Mouse (Mus musculus): ENCODE results near the gene Klhl35. TPM values are rescaled to one million over a fixed set of nuclear protein-coding genes. Genes with fewer than 3 reads are reported as not detected.
"Not testable (repeated sequence)": the region's sequence is repeated elsewhere in the genome, so short reads cannot be mapped to it uniquely, and the experiment has no call there.

Gene Klhl35
- total RNA-seq, 2 experiments from 2014 or later: 2.3 to 2.7 TPM

- intact Hi-C loops (cut with DNase I): no loop called here
- no peak for TF ChIP-seq CTCF (IDR thresholded peaks at IDR 0.05)
- no peak for DNase-seq (ENCODE audit: extremely low spot score in 1 of 2, low spot score in 2 of 2)
- Histone ChIP-seq H3K4me3 (no peak overlapping the region), H3K27ac (no peak overlapping the region)
Observed at GRCm38 (mm10) chr7:99504556-99504955, 38.8 kb downstream of the Klhl35 start.

- intact Hi-C loops (cut with DNase I); H3K27ac ChIP-seq; DNase-seq (ENCODE audit: extremely low spot score in 1 of 2, low spot score in 2 of 2); H3K4me3 ChIP-seq: not testable (repeated sequence)
Observed at GRCm38 (mm10) chr7:99508187-99508586, 42.4 kb downstream of the Klhl35 start.

GRCm38 (mm10) chr7:99510087-99510501, 44.3 kb downstream of the Klhl35 start:
- intact Hi-C loops (cut with DNase I): loop anchor here (5.0 kb wide), 1 partner anchor 367 kb away; no protein-coding TSS in a partner anchor
- DNase-seq (ENCODE audit: extremely low spot score in 1 of 2, low spot score in 2 of 2): peak; percentile 50 to 61
- no peak overlapping the region for H3K4me3 ChIP-seq
- peak overlapping the region; percentile 72 for H3K27ac ChIP-seq
- no peak for TF ChIP-seq CTCF (IDR thresholded peaks at IDR 0.05)

- TF ChIP-seq CTCF (IDR thresholded peaks at IDR 0.05): no peak
- H3K27ac ChIP-seq: no peak overlapping the region
- no peak for DNase-seq (ENCODE audit: extremely low spot score in 1 of 2, low spot score in 2 of 2)
- intact Hi-C loops (cut with DNase I): no loop called here
- H3K4me3 ChIP-seq: no peak overlapping the region
Observed at GRCm38 (mm10) chr7:99516092-99516813, 50.4 kb downstream of the Klhl35 start.

GRCm38 (mm10) chr7:99516814-99517157, 51.0 kb downstream of the Klhl35 start:
- intact Hi-C loops (cut with DNase I): no loop called here
- no peak for TF ChIP-seq CTCF (IDR thresholded peaks at IDR 0.05)
- no peak overlapping the region for H3K27ac ChIP-seq
- no peak for DNase-seq (ENCODE audit: extremely low spot score in 1 of 2, low spot score in 2 of 2)
- no peak overlapping the region for H3K4me3 ChIP-seq

GRCm38 (mm10) chr7:99518954-99519644, 53.3 kb downstream of the Klhl35 start:
- no peak for TF ChIP-seq CTCF (IDR thresholded peaks at IDR 0.05)
- H3K4me3 ChIP-seq: no peak overlapping the region
- no peak overlapping the region for H3K27ac ChIP-seq
- intact Hi-C loops (cut with DNase I): no loop called here
- DNase-seq (ENCODE audit: extremely low spot score in 1 of 2, low spot score in 2 of 2): no peak

GRCm38 (mm10) chr7:99523121-99523520, 57.3 kb downstream of the Klhl35 start:
- Histone ChIP-seq H3K4me3 (no peak overlapping the region), H3K27ac (no peak overlapping the region)
- intact Hi-C loops (cut with DNase I): no loop called here
- no peak for DNase-seq (ENCODE audit: extremely low spot score in 1 of 2, low spot score in 2 of 2)
- no peak for TF ChIP-seq CTCF (IDR thresholded peaks at IDR 0.05)

Other genes starting within 250 kb of the Klhl35 start
- not detected for gene Mogat2, start 227.4 kb upstream of the Klhl35 start, total RNA-seq (2021)
- gene Map6, start 198.6 kb upstream of the Klhl35 start, total RNA-seq (2021): 100 to 1,000 TPM; 138 to 141 TPM
- gene Serpinh1, start 112.8 kb upstream of the Klhl35 start, total RNA-seq (2021): 10 to 100 TPM; 22.2 TPM
- 10 to 100 TPM; 40.8 to 42.4 TPM for gene Gdpd5, start 84.6 kb upstream of the Klhl35 start, total RNA-seq (2021)
- 100 to 1,000 TPM; 223 to 241 TPM for gene Rps3, start 17.7 kb downstream of the Klhl35 start, total RNA-seq (2021)
- gene Arrb1, start 69.5 kb downstream of the Klhl35 start, total RNA-seq (2021): 100 to 1,000 TPM; 193 to 197 TPM
- gene Tpbgl, start 161.1 kb downstream of the Klhl35 start, total RNA-seq (2021): 1 to 10 TPM; 3.4 to 4.5 TPM
- gene Slco2b1, start 245.3 kb downstream of the Klhl35 start, total RNA-seq (2021): 10 to 100 TPM; 12.3 to 12.9 TPM